Mouse (Mus musculus) thymus, adult 2 months (tissue): ENCODE data around the gene Ankrd22. TPM values are rescaled to one million over a fixed set of nuclear protein-coding genes. Genes with fewer than 3 reads are reported as not detected.

Source experiments
- DNase-seq: peaks from one replicate; pipeline ENCODE4 v3.0.0; 2021
- H3K27ac ChIP-seq: fragments of 200-500 bp; 2 replicates; pipeline ENCODE4 v1.5.1; 2012; ENCODE audit warnings: low read length, control low read depth; ENCODE audit not compliant: control insufficient read depth, insufficient read depth
- H3K27me3 ChIP-seq: fragments of 200-500 bp; 2 replicates; pipeline ENCODE4 v1.6.1; 2012; ENCODE audit warnings: mild to moderate bottlenecking, low read length, moderate library complexity, mixed read lengths; ENCODE audit not compliant: control insufficient read depth, insufficient read depth
- H3K36me3 ChIP-seq: fragments of 200-500 bp; 2 replicates; pipeline ENCODE4 v1.6.1; 2012; ENCODE audit warnings: mild to moderate bottlenecking, low read length, moderate library complexity; ENCODE audit not compliant: control insufficient read depth, insufficient read depth
- H3K4me1 ChIP-seq: fragments of 200-500 bp; replicated peaks from 2 replicates; pipeline ENCODE4 v1.6.1; 2012; ENCODE audit warnings: low read length; ENCODE audit not compliant: control insufficient read depth, insufficient read depth
- H3K4me3 ChIP-seq: fragments of 200-500 bp; 2 replicates; pipeline ENCODE4 v1.5.1; 2012; ENCODE audit warnings: mild to moderate bottlenecking, low read length, control low read depth, moderate library complexity; ENCODE audit not compliant: control insufficient read depth, insufficient read depth
- CTCF ChIP-seq: fragments of 200-500 bp; IDR thresholded peaks from 2 replicates; pipeline ENCODE4 v1.5.1; 2012; ENCODE audit warnings: mild to moderate bottlenecking, control low read depth, low read length, moderate library complexity, borderline replicate concordance; ENCODE audit not compliant: control insufficient read depth, poor library complexity, insufficient read depth; ENCODE audit errors: extremely low read depth
- POLR2A ChIP-seq: fragments of 200-500 bp; IDR thresholded peaks from 2 replicates; pipeline ENCODE4 v1.6.1; 2012; ENCODE audit warnings: mild to moderate bottlenecking, low read length, control low read depth, moderate library complexity; ENCODE audit not compliant: control insufficient read depth, poor library complexity, insufficient read depth; ENCODE audit errors: extremely low read depth
- WGBS: fragments of 180-500 bp; shearing (Covaris S2); methylation state at CpG from one replicate; pipeline ENCODE4 v1.1.7; 2018; 5-methylcytosine and 5-hydroxymethylcytosine counted together
- polyA plus RNA-seq: library from polyadenylated mRNA; depleted of rRNA; stranded (reverse); fragments of >200 nt; gene quantifications from 2 replicates; pipeline ENCODE4 v1.2.3, GENCODE M21; 2012

The Ankrd22 gene
- polyA plus RNA-seq, 1 experiment: 0.62 TPM

DNA sequence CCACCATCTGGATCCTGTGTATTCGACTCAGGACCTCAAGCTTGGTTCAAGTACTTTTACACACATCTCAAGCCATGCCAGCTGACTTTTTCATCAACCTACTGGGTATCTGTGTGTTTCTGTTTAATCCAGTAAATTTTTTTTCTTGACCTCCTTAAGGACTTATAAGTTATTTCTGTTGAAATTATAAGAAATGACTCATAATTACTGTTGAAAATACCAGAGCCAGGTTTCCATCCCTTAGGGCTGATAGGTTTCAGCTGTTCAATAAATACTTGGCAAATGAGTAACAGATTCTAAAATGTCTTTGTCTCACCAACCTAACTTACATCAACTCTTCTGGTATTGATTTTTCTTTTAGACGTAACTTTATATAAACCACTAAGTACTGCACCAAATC, 29.2 kb upstream of the Ankrd22 start:
- H3K27me3 ChIP-seq: no peaks in the 10 kb centered on the region
- no peak overlapping the region for H3K27ac ChIP-seq
- peaks cover 22% of the 10 kb centered on the region for H3K4me1 ChIP-seq
- H3K36me3 ChIP-seq: no peaks in the 10 kb centered on the region
- TF ChIP-seq POLR2A (no peak), CTCF (no peak)
- H3K4me3 ChIP-seq: no peak overlapping the region
- WGBS: 63% methylated on average over 2 of the region's 2 CpGs
- no peak for DNase-seq

DNA sequence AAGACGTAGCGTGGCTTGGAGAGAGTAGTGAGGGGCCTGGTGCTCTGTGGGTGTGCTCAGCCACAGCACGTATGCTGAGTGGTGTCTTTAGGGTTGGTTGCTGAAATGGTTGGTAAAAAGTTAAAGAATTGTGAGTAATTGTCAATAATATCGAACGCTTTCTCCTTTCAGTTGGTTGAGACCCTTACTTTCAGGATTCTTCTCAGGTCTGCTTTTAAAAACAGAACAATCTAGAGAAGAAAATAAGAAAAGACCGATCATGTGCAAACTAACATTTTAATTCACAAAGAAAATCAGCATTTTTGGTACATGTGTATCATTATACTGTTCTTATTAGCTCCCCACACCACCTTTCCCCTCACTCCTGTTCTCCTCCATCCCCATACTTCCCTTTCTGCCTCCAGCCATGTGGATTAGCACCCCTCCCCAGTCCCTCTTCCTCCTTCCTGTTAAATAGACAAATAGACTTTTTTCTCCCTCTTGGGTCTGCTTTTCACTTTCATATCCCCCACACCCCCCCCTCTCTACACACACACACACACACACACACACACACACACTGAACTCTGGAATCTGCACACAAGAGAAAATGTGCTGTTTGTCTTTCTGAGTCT, 28.4 kb upstream of the Ankrd22 start:
- H3K36me3 ChIP-seq: no peaks in the 10 kb centered on the region
- no peak for DNase-seq
- H3K4me3 ChIP-seq: no peak overlapping the region
- TF ChIP-seq CTCF (no peak), POLR2A (no peak)
- peaks cover 22% of the 10 kb centered on the region for H3K4me1 ChIP-seq
- no peak overlapping the region for H3K27ac ChIP-seq
- H3K27me3 ChIP-seq: no peaks in the 10 kb centered on the region
- WGBS: 67% methylated on average over 6 of the region's 6 CpGs

DNA sequence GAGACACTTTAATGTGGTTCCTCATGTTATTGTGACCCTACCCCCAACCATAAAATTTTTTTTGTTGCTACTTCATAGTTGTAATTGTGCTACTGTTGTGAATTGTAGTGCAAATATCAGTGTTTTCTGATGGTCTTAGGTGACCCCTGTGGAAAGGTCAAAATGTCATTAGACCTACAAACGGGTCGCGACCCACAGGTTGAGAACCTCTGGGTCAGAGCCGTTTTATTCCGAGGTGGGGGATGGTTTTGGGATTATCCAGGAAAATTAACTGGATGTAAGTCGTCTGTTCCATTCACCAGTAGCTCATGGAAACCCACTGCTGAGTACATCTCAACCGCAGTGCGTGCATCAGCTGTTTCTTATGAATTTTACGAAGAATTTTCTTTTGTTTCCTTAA, 27.8 kb upstream of the Ankrd22 start:
- WGBS: 57% methylated on average over 9 of the region's 9 CpGs
- Histone ChIP-seq H3K27me3 (no peaks in the 10 kb centered on the region), H3K36me3 (no peaks in the 10 kb centered on the region), H3K4me1 (peaks cover 20% of the 10 kb centered on the region), H3K4me3 (peak overlapping the region; percentile 39), H3K27ac (peak overlapping the region; percentile 38; the same call in 1 of the 2 replicates)
- DNase-seq: no peak
- TF ChIP-seq CTCF: no peak

DNA sequence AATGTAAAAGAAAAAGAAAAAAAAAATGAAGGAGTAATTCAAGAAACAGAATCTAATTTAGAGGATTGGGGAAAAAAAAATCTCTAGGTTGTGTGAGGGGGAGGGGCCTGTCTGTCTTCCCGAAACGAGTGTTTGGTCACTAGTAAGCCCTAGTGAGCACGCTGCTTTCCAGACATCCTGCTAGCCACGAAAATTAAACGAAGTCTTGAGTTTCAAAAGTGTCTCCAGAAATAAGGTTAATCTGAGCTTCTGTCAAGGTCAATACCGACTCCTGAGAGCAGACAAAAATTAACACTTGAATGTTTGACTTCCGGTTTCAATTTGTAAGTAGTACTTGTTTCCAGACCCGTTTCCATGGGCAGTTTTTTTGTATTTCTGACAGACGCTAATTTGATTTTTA, 27.3 kb upstream of the Ankrd22 start:
- TF ChIP-seq CTCF: no peak
- no peak for TF ChIP-seq POLR2A
- H3K27me3 ChIP-seq: no peaks in the 10 kb centered on the region
- H3K4me1 ChIP-seq: peaks cover 20% of the 10 kb centered on the region
- DNase-seq: peak; percentile 49
- H3K4me3 ChIP-seq: peak overlapping the region; percentile 48
- under 1% methylated on average over 9 of the region's 9 CpGs for WGBS
- peak overlapping the region; percentile 54 for H3K27ac ChIP-seq
- H3K36me3 ChIP-seq: no peaks in the 10 kb centered on the region

DNA sequence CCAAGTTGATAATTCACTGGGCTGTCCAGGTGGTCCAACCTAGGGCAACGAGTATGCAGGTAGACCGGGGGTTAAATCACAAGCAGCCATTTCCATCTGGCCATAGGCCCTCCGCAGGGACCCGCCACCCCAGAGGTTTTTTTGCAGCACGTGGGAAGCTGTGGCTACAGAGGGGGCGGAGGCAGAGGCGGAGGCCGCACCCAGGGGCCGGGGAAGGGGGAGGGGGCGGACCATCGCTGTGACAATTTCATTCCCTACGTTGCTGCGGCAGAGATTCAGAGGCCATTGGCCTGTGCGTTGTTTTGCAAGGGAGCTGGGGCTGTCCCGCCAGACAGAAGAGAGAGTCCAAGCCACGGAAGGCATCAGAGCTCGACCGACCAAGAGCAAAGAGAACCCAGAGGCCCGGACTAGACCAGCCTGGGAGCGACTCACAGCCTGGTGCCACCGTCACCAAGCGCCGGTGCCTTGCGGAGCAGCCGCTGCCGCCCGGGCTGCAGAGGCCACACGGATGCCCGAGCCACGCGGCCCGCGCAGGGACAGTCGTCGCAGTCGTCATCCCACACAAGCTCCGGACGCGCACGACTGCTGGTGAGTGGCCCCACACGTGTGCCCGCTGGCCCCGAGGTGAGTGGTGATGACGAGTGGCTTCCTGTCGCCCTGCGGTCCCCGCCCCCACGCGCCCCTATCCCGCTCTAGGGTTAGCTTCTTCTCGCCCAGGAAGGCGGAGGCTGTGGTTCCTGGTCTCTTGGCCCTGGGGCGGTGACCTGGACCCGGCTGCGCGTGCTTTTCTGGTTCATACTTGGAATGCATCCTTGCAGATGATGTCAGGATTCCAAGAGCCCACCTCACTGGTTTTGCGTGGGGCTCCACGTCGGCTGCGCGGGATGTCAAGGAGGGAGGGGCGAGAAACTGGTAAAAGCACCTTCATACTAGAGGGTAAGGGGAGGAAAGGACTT, 26.4 kb upstream of the Ankrd22 start, which contains the start of gene Stambpl1:
Stambpl1 (plus strand) TSS at position 222 of the 956 bp plus-strand sequence.
- Histone ChIP-seq H3K4me3 (peak within 1 kb of the TSS; percentile 93), H3K4me1 (peaks cover 19% of the 10 kb centered on the region), H3K36me3 (no peaks in the 10 kb centered on the region), H3K27me3 (no peaks in the 10 kb centered on the region), H3K27ac (peak within 1 kb of the TSS; percentile 77)
- peak; percentile 90 for DNase-seq
- TF ChIP-seq CTCF: no peak; the same call in 1 of the 2 replicates
- TF ChIP-seq POLR2A: peak; percentile 48; the same call in 1 of the 2 replicates
- under 1% methylated on average over 62 of the region's 62 CpGs for WGBS

DNA sequence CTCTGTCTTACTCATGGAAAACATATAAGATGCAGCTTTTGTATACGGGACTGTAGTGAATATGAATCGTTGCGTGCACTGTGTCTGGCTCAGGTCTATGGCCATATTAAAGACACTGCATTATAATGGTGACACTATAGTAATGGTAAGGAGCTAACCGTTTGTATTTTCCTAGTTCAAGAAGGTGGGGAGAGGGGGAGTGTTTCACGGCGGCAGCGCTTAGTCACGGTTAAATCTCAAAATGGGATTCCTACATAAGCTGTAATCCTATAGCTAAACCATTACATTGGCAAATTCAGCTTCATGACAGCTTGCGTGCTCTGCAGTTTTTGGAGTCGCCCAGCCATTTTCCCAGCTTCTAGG, 25.8 kb upstream of the Ankrd22 start:
- no peak for DNase-seq
- 62% methylated on average over 10 of the region's 10 CpGs for WGBS
- H3K4me1 ChIP-seq: peaks cover 19% of the 10 kb centered on the region
- H3K27ac ChIP-seq: no peak overlapping the region
- TF ChIP-seq CTCF (no peak), POLR2A (no peak)
- no peaks in the 10 kb centered on the region for H3K27me3 ChIP-seq
- no peaks in the 10 kb centered on the region for H3K36me3 ChIP-seq
- peak overlapping the region; percentile 93 for H3K4me3 ChIP-seq
